Mouse (Mus musculus) heart, embryonic 15.5 days (tissue): ENCODE measurements around the gene Otulin. TPM values are rescaled to one million over a fixed set of nuclear protein-coding genes. Genes with fewer than 3 reads are reported as not detected.

ENCODE experiments used
- ATAC-seq: fragments of 200-750 bp; cut with Nextera tagmentation; replicated peaks from 2 replicates; pipeline ENCODE4 v1.8.0; 2017; ENCODE audit warnings: low read depth, moderate TSS enrichment; ENCODE audit not compliant: insufficient number of reproducible peaks, insufficient read depth, low FRiP score
- H3K27ac ChIP-seq: fragments of 300-500 bp; sonication (generic); 2 replicates; pipeline ENCODE4 v1.5.1; 2015; ENCODE audit warnings: mild to moderate bottlenecking, inconsistent platforms
- H3K27me3 ChIP-seq: fragments of 300-500 bp; sonication (generic); 2 replicates; pipeline ENCODE4 v1.6.1; 2015; ENCODE audit warnings: inconsistent platforms
- H3K36me3 ChIP-seq: fragments of 300-500 bp; sonication (generic); 2 replicates; pipeline ENCODE4 v1.6.1; 2015; ENCODE audit warnings: mild to moderate bottlenecking, inconsistent platforms
- H3K4me1 ChIP-seq: fragments of 300-500 bp; sonication (generic); replicated peaks from 2 replicates; pipeline ENCODE4 v1.6.1; 2015; ENCODE audit warnings: inconsistent platforms
- H3K4me2 ChIP-seq: fragments of 300-500 bp; sonication (generic); 2 replicates; pipeline ENCODE4 v1.6.1; 2015; ENCODE audit warnings: inconsistent platforms, mild to moderate bottlenecking, moderate library complexity
- H3K4me3 ChIP-seq: fragments of 300-500 bp; sonication (generic); 2 replicates; pipeline ENCODE4 v1.5.1; 2015; ENCODE audit warnings: mild to moderate bottlenecking, inconsistent platforms
- H3K9ac ChIP-seq: fragments of 300-500 bp; sonication (generic); 2 replicates; pipeline ENCODE4 v1.6.1; 2015; ENCODE audit warnings: mild to moderate bottlenecking, inconsistent platforms
- H3K9me3 ChIP-seq: fragments of 300-500 bp; sonication (generic); replicated peaks from 2 replicates; pipeline ENCODE4 v1.6.1; 2016; ENCODE audit warnings: inconsistent platforms
- WGBS: fragments of 180-500 bp; shearing (Covaris S2); methylation state at CpG from one replicate; pipeline ENCODE4 v1.1.7; 2015; ENCODE audit warnings: mixed read lengths; 5-methylcytosine and 5-hydroxymethylcytosine counted together
- polyA plus RNA-seq: library from polyadenylated mRNA; unstranded; fragments of >200 nt; fragmentation: Nextera tagmentation; extraction: Ambion mirVana; gene quantifications from 2 replicates; pipeline ENCODE4 v1.2.1, GENCODE M21; 2015

Otulin gene
- polyA plus RNA-seq, 1 experiment from 2014 or later, result 24.9 TPM

DNA sequence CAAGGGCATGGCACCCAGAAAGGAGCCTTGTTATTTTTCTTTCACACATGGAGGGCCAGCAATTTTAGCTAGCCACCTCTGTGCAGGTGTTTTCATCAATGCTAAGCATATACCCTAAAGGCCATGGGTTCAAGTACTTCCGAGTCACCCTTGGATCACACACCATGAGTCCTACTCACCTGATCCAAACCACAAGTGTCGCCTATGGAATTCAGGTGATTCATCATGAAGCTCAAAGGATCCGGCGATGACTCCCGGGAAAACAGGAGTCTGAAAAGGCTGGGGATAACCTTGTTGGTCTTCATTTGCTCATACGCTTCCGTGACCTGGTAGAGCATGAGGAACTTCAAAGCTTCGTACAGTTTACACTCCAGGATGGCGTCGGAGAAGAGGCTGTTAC lies 27.4 kb upstream of the Otulin start:
- no peaks in the 10 kb centered on the region for H3K36me3 ChIP-seq
- no peaks in the 10 kb centered on the region for H3K9me3 ChIP-seq
- WGBS, result 93% methylated on average over 10 of the region's 10 CpGs
- no peak overlapping the region for H3K4me2 ChIP-seq
- ATAC-seq, result no peak
- no peak overlapping the region for H3K27ac ChIP-seq
- H3K4me1 ChIP-seq, result no peaks in the 10 kb centered on the region
- no peak overlapping the region for H3K9ac ChIP-seq
- H3K27me3 ChIP-seq, result no peaks in the 10 kb centered on the region; the same call in 1 of the 2 replicates
- H3K4me3 ChIP-seq, result no peak overlapping the region

- Histone ChIP-seq H3K9ac (no peak overlapping the region), H3K4me1 (no peaks in the 10 kb centered on the region), H3K9me3 (no peaks in the 10 kb centered on the region), H3K4me3 (no peak overlapping the region), H3K36me3 (no peaks in the 10 kb centered on the region), H3K27ac (no peak overlapping the region), H3K4me2 (no peak overlapping the region), H3K27me3 (no peaks in the 10 kb centered on the region; the same call in 1 of the 2 replicates)
- WGBS, result 73% methylated on average over 9 of the region's 9 CpGs
- ATAC-seq, result no peak
Measured at GRCm38 (mm10) chr15:27656626-27657025, 26.1 kb upstream of the Otulin start.

- ATAC-seq, result no peak
- no peaks in the 10 kb centered on the region; the same call in 1 of the 2 replicates for H3K27me3 ChIP-seq
- H3K4me1 ChIP-seq, result no peaks in the 10 kb centered on the region
- H3K4me2 ChIP-seq, result no peak overlapping the region
- no peaks in the 10 kb centered on the region for H3K9me3 ChIP-seq
- no peak overlapping the region for H3K27ac ChIP-seq
- H3K9ac ChIP-seq, result no peak overlapping the region
- 15% methylated on average over 5 of the region's 5 CpGs for WGBS
- no peak overlapping the region for H3K4me3 ChIP-seq
- no peaks in the 10 kb centered on the region for H3K36me3 ChIP-seq
Measured at GRCm38 (mm10) chr15:27655015-27655414, 24.5 kb upstream of the Otulin start.

- Histone ChIP-seq H3K9me3 (no peaks in the 10 kb centered on the region), H3K27ac (no peak overlapping the region), H3K4me3 (no peak overlapping the region), H3K27me3 (no peaks in the 10 kb centered on the region), H3K36me3 (no peaks in the 10 kb centered on the region), H3K4me2 (no peak overlapping the region), H3K9ac (no peak overlapping the region), H3K4me1 (no peaks in the 10 kb centered on the region)
- 46% methylated on average over 3 of the region's 3 CpGs for WGBS
- ATAC-seq, result no peak
Measured at GRCm38 (mm10) chr15:27647686-27648085, 17.2 kb upstream of the Otulin start.

DNA sequence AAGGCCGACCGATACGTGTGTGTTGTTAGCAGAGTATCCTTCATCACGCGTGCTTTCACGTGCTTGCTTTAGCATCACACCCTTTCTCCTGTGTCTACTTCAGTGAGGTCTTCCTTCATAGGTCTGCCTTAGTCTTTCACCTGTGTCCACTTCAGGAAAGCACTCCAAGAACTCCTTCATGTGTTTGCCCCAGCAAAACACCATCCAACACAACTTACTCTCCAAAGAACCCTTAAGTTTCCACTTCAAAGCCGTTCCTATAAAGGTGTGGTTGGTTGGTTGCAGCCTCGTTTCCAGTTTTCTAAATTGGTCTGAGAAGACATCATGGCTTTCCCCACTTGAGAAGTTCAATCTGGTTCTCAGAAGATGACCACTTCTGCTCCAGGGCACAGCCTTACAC lies 16.2 kb upstream of the Otulin start:
- WGBS, result 90% methylated on average over 8 of the region's 8 CpGs
- no peak for ATAC-seq

GRCm38 (mm10) chr15:27645250-27645649 lies 14.8 kb upstream of the Otulin start:
- no peak overlapping the region for H3K4me3 ChIP-seq
- H3K27ac ChIP-seq, result no peak overlapping the region
- no peak overlapping the region for H3K4me2 ChIP-seq
- no peaks in the 10 kb centered on the region for H3K9me3 ChIP-seq
- H3K36me3 ChIP-seq, result no peaks in the 10 kb centered on the region
- no peak for ATAC-seq
- 83% methylated on average over 3 of the region's 3 CpGs for WGBS
- H3K27me3 ChIP-seq, result no peaks in the 10 kb centered on the region
- no peak overlapping the region for H3K9ac ChIP-seq
- H3K4me1 ChIP-seq, result no peaks in the 10 kb centered on the region

More for the DNA sequence above, 16.2 kb upstream of the Otulin start:
- Histone ChIP-seq H3K4me1 (no peaks in the 10 kb centered on the region), H3K9ac (no peak overlapping the region), H3K27ac (no peak overlapping the region), H3K27me3 (no peaks in the 10 kb centered on the region), H3K36me3 (no peaks in the 10 kb centered on the region), H3K9me3 (no peaks in the 10 kb centered on the region), H3K4me3 (no peak overlapping the region), H3K4me2 (no peak overlapping the region)

GRCm38 (mm10) chr15:27642895-27643294 lies 12.4 kb upstream of the Otulin start:
- ATAC-seq, result no peak
- H3K9ac ChIP-seq, result no peak overlapping the region
- H3K27ac ChIP-seq, result no peak overlapping the region
- no peak overlapping the region for H3K4me2 ChIP-seq
- H3K27me3 ChIP-seq, result no peaks in the 10 kb centered on the region
- H3K9me3 ChIP-seq, result no peaks in the 10 kb centered on the region
- no peaks in the 10 kb centered on the region for H3K36me3 ChIP-seq
- WGBS, result 78% methylated on average over 3 of the region's 3 CpGs
- no peak overlapping the region for H3K4me3 ChIP-seq
- H3K4me1 ChIP-seq, result no peaks in the 10 kb centered on the region

DNA sequence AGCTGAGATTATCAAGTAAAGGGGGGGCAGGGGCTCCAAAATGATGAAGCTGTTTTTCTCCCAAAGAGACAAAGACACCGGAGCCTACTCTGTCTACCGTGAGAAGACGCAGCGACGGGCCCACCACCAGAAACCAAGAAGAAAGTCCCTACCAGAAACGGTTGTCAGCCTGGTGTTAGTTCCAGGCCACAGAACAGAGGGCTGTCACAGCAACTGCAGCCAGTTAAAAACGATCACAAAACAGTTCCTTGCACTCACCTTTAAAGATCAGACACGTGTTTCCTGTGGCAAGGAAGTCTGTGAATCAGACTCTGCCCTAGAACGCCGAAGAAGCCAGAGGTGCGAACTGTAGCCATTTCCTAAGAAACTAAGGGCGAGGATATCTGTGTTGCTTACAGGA lies 10.7 kb upstream of the Otulin start:
- Histone ChIP-seq H3K4me2 (no peak overlapping the region), H3K4me3 (no peak overlapping the region), H3K27ac (no peak overlapping the region), H3K27me3 (no peaks in the 10 kb centered on the region), H3K9ac (no peak overlapping the region), H3K36me3 (no peaks in the 10 kb centered on the region), H3K9me3 (no peaks in the 10 kb centered on the region), H3K4me1 (no peaks in the 10 kb centered on the region)
- 50% methylated on average over 12 of the region's 12 CpGs for WGBS
- no peak for ATAC-seq

DNA sequence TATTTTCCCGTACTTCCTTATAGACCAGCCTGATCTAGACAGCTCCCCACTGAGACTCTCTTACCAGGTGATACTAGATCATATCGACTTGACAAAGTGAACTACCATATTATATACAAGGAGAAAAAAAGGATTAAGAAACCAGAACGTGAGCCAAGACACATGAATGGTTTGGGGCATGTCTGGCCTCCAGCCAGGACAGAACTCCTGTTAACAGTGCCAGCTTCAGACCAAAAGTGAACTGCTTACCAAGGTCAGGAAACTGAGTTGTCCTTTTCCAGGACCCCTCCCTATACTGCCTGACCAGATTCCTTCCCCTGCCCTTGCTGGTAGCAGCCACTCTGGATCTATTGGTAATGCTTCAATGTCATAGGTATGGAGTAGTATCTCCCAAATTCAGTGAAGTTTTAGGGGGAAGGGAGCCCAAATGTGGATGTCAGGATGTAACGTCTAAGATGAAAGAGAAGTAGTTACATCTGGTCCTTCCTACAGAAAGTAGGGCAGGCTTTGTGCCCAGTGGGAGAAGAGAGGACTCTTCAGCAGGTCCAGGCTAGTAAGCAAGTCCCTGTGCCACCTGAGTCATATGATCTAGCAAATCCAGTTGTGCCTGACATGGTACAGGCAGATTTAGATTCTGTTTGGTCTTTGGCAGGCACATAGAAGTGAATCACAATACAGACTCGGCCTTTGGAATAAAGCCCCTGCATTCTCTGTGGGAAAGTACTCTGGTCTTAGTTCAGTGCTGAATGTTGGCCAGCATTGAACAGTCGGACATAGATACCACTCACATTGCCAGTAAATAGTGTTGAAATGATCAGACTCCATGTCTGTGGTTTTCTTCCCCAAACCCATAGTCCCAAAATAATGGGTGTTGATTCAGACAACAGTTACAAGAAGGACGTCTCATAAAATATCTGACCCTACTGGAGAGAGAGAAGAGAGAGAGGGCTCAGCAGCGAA lies 3.7 kb upstream of the Otulin start:
- 74% methylated on average over 8 of the region's 8 CpGs for WGBS
- Histone ChIP-seq H3K27ac (no peak overlapping the region), H3K36me3 (no peaks in the 10 kb centered on the region), H3K4me3 (no peak overlapping the region), H3K4me2 (no peak overlapping the region), H3K27me3 (no peaks in the 10 kb centered on the region), H3K9me3 (no peaks in the 10 kb centered on the region), H3K4me1 (peaks cover 11% of the 10 kb centered on the region), H3K9ac (no peak overlapping the region)
- ATAC-seq, result no peak

DNA sequence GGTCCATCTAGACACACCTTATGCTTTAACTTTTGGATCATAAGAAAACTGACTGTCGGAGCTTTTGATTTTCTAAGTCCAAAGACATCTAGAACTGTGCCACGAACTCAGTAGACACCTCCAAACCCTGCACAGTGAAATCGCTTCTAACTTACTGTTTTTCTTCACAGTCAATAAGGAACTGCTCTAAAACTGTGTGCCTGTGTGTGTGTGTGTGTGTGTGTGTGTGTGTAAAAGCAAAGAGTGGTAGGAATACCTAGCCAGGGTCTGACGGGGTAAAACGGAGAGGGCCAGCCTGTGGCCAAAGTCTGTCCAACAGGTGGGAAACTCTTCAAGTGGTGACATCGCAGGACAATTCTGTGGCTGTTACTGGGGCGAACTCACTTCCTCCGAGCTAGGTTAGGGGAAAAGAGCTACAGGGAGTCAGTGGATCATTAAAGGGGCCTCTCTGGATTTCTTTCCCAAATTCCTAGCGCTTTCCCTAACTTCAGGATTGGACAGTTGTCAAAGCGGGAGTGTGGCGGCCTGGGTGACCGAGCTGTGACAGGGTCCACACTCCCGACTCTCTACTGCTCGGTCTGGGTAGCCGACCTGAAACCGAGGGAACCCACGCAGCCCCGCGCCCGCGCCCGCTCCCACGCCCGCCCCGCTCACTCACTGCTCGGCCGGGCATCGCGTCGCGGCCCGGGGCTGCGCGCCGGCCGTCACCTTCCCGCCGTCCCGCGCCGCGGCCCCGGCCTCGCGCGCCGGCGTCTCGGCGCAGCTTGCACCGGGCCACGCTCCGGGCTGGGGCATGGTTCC lies 493 bp downstream of the Otulin start:
- 1% methylated on average over 53 of the region's 53 CpGs for WGBS
- peak overlapping the region; percentile 95 for H3K4me3 ChIP-seq
- peaks cover 44% of the 10 kb centered on the region for H3K4me1 ChIP-seq
- no peaks in the 10 kb centered on the region for H3K36me3 ChIP-seq
- H3K4me2 ChIP-seq, result peak overlapping the region; percentile 80
- no peak; the same call in 1 of the 2 replicates for ATAC-seq
- no peaks in the 10 kb centered on the region for H3K9me3 ChIP-seq
- peak overlapping the region; percentile 73 for H3K27ac ChIP-seq
- peak overlapping the region; percentile 92 for H3K9ac ChIP-seq
- no peaks in the 10 kb centered on the region for H3K27me3 ChIP-seq

GRCm38 (mm10) chr15:27629046-27629445 lies 1.4 kb downstream of the Otulin start:
- no peak for ATAC-seq
- H3K36me3 ChIP-seq, result no peaks in the 10 kb centered on the region
- no peak overlapping the region for H3K27ac ChIP-seq
- no peaks in the 10 kb centered on the region for H3K27me3 ChIP-seq
- H3K4me1 ChIP-seq, result peaks cover 53% of the 10 kb centered on the region
- WGBS, result 72% methylated on average over 4 of the region's 4 CpGs
- H3K9ac ChIP-seq, result no peak overlapping the region
- H3K4me3 ChIP-seq, result peak overlapping the region; percentile 95
- H3K9me3 ChIP-seq, result no peaks in the 10 kb centered on the region
- H3K4me2 ChIP-seq, result peak overlapping the region; percentile 80
